Mouse (Mus musculus): Measurements from ENCODE around the gene Casz1.

The Casz1 gene

GRCm38 (mm10) chr4:148908760-148909510 is 104.7 kb downstream of the Casz1 start:
- DNase-seq = no peak

- no peak for DNase-seq
Measured at GRCm38 (mm10) chr4:148909566-148909965, 105.3 kb downstream of the Casz1 start.

DNA sequence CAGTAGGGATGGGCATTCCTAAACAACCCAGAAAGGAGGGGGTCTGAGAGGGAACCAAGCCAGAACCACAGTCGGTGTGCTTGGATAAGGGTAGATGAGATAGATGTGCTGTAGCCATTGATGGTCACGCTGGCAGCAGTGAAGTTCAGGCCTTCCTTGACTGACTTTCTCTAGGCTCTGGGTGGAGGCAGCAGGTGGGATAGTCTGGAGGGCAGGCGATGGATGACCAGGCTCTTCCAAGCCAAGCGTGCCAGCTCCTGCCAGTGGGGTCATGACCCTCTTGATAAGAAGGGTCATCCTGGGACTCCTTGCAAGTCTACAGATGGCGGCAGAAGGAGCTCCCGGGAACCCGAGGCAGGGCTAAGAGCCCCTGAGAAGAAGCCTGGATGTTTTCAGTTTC is 107.9 kb downstream of the Casz1 start:
- no peak for DNase-seq

GRCm38 (mm10) chr4:148912826-148913590 is 108.8 kb downstream of the Casz1 start:
- no peak for DNase-seq

GRCm38 (mm10) chr4:148914863-148915622 is 110.8 kb downstream of the Casz1 start:
- peak; percentile 98 for DNase-seq

- peak; percentile 90 for DNase-seq
Measured at GRCm38 (mm10) chr4:148915849-148916248, 111.6 kb downstream of the Casz1 start.

- no peak for DNase-seq
Measured at GRCm38 (mm10) chr4:148918707-148919447, 114.6 kb downstream of the Casz1 start.

- DNase-seq = no peak
Measured at GRCm38 (mm10) chr4:148920610-148921009, 116.4 kb downstream of the Casz1 start.

DNA sequence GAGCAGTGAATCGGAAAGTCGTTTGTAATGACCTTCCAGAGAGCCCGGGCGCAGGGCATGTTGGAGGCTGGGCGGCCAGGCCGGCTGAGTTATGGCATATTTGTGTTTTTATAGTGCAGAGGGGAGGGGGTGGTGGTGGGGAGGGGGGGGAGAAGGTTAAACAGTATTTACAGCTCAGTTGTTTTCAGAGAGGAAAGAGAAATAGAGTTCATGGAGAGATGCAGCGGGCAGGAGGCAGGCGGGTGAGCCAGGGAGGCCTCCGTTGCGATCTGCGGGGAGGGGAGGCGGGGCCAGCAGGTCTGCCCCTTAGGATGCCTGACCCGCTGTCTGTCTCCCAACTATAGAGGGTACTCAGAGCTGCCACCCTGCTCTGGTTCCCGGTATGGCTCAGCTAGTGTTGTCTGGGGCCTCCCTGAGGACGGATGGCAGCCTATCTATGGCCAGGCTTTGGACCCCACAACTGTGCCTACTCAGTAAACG is 118.0 kb downstream of the Casz1 start:
- DNase-seq = peak; percentile 75

- DNase-seq = no peak
Measured at GRCm38 (mm10) chr4:148923414-148923813, 119.2 kb downstream of the Casz1 start.

GRCm38 (mm10) chr4:148923976-148924375 is 119.7 kb downstream of the Casz1 start:
- peak; percentile 63 for DNase-seq

DNA sequence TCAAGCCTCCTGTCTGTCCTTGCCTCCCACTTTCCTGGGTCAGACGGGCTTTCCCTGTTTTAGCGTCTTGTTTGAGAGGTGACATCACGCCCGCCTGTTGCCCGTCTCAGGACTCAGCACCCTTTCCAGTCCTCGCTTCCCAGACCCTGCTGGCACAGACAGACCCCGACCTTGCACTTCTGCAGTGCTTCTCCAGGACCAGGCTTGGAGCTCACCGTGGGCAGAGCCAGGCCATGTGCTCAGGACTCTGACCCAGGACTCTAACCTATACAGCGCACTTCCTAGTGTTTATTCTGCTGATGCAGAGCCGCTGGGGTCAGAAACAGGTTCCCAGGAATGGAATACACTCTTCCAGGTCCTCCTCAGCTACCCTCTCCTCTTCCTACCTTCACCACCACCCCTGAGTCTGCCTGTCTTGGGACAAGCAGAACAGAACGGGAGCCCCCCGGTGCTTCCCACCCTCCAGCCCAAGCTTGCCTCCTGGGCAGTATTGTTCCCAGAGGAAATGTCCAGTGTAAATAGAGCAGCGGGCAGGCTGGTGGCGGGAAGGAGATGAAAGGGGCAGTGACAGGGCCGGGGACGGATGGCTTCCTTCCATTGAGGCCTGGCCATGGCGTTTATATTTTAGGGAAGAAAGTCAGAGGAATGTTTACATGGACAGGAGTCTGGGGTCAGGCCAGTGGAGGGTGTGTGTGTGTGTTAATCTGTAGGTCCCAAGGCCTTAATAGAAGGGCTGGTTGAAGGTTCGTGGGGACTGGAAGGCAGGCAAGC is 121.5 kb downstream of the Casz1 start:
- no peak for DNase-seq

GRCm38 (mm10) chr4:148926459-148926858 is 122.2 kb downstream of the Casz1 start:
- DNase-seq = no peak

- no peak for DNase-seq
Measured at GRCm38 (mm10) chr4:148928316-148928715, 124.1 kb downstream of the Casz1 start.

- DNase-seq = no peak
Measured at GRCm38 (mm10) chr4:148928876-148929275, 124.6 kb downstream of the Casz1 start.

DNA sequence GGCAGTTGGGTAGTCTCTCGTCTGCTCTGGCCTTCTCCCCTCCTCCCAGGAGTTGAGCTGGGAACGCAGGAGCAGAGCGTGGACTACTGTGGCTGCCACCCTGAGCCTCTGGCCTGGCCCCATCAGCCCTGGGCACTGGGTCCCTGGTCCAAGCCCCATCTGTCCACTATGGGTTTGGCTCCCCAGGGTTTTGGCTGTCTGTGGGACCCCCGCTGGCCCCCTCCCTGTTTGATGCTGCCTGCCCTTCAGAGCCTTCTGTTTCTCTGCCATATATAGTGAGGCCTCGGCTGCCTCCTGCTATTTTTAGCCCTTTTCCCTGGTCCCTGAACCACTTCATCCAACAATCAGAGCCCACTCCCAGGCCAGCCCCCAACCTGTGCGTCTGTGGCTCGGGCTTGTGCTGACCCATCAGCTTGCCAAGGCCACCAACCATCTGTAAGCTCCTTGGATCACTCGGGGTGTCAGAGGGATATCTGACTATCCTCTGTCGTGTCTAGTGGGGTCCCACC is 126.5 kb downstream of the Casz1 start:
- DNase-seq = no peak

- DNase-seq = no peak
Measured at GRCm38 (mm10) chr4:148933109-148933508, 128.9 kb downstream of the Casz1 start.

GRCm38 (mm10) chr4:148935211-148935610 is 131.0 kb downstream of the Casz1 start:
- DNase-seq = peak; percentile 66

- DNase-seq = no peak
Measured at GRCm38 (mm10) chr4:148936111-148936510, 131.9 kb downstream of the Casz1 start.

GRCm38 (mm10) chr4:148936727-148937126 is 132.5 kb downstream of the Casz1 start:
- no peak for DNase-seq

DNA sequence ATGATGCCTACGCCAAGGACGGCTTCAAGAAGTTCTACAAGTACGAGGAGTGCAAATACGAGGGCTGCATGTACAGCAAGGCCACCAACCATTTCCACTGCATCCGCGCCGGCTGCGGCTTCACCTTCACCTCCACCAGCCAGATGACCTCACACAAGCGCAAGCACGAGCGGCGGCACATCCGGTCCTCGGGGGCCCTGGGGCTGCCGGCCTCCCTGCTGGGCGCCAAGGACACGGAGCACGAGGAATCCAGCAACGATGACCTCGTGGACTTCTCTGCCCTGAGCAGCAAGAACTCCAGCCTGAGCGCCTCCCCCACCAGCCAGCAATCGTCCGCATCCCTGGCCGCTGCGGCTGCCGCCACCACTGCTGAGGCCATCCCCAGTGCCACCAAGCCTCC is 134.3 kb downstream of the Casz1 start:
- DNase-seq = no peak

Data from retina, postnatal 1 day (tissue).